Mouse (Mus musculus): Measurements from ENCODE around the gene Srpr.

DNA sequence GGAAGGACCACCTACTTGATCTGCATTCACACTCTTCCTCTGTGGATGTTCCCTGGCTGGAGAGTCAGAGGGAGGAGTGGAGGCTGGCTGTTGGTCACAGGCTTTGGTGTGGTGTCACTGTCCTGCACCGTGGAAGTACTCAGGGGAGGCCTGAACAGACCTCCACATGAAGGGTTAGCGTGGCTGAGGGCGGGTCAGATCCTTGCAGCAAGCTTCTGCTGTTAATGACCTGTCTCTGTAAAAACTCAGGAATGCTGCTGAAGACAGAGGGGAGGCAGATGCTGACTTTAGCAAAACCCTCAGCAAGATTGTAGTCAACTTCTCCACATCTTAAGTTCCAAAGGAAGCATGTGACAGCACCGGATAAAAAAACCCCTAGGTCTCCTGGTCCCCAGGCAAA, 43.1 kb upstream of the Srpr start:
- TF ChIP-seq CTCF (IDR thresholded peaks at IDR 0.05; ENCODE audit: low read depth, low read length) (no peak), EP300 (IDR thresholded peaks at IDR 0.05; ENCODE audit: insufficient read depth, low read depth, low read length) (no peak)

Measured in ES-Bruce4 (cell line).